Mouse (Mus musculus) lung, postnatal 25 days (tissue): ENCODE measurements around the gene Tfap2c.

Source experiments
- DNase-seq: peaks from one replicate; pipeline ENCODE4 v3.0.0; 2022; ENCODE audit warnings: low spot score

The Tfap2c gene

GRCm38 (mm10) chr2:172549371-172550155 is at the start of gene Tfap2c:
Gene Tfap2c (plus strand): TSS chr2:172549593.
- no peak for DNase-seq

- DNase-seq = no peak
These were observed 48.6 kb upstream of the Tfap2c start for GRCm38 (mm10) chr2:172500752-172501316.

DNA sequence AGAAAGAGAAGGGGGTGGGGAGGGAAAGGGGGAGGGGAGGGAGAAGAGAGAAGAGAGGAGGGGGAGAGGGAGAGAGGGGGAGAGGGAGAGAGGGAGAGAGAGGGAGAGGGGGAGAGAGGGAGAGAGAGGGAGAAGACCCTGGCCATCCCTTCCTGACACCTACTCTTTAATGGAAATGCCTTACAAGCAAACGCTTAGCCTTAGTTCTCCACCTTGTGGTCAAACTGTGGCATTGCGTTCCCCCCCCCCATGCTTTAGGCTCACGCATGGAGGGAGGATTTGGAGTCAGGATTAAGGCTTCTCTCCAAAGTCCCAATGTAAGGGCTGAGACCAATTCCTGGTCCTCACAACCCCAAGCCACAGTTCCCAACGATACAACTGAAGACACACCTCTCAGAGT is 48.1 kb upstream of the Tfap2c start:
- DNase-seq = peak; percentile 5

- DNase-seq = no peak
These were observed 47.2 kb upstream of the Tfap2c start for GRCm38 (mm10) chr2:172502168-172502567.

DNA sequence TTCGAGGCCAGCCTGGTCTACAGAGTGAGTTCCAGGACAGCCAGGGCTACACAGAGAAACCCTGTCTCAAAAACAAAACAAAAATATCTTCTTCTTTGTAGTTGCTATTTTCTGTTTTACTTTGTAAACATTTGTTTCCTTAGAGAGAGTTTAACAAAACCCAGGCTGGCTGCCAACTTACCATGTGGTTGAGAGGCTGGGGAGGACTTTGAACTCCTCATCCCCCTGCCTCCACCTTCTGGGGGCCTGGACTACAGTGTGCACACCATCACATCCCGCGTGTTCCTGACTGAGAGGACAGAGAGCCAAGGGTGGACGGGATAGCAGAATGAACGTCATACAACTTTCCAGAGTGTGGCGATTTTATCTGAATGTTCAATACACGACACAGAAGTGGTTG is 43.3 kb upstream of the Tfap2c start:
- DNase-seq = no peak

- DNase-seq = no peak
These were observed 39.2 kb upstream of the Tfap2c start for GRCm38 (mm10) chr2:172510056-172510712.

DNA sequence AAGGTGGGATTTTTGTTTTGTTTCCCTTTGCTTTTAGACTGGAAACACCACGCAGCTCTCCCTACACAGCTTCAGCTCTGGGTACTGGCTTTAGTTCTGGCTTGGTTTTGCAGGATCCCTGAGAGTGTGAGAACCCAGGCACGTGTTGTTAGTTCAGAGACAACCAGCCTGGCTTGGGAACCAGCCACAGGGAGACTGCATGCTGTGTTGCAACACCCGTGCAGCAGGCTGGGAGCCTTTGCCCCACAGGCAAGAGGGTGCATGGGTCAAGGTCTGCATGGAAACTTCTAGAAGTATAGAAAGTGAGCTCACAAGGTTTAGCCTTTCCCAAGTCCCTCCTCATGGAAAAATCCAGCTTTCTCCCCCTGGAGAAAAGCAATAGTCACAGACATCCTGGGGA is 38.5 kb upstream of the Tfap2c start:
- no peak for DNase-seq

DNA sequence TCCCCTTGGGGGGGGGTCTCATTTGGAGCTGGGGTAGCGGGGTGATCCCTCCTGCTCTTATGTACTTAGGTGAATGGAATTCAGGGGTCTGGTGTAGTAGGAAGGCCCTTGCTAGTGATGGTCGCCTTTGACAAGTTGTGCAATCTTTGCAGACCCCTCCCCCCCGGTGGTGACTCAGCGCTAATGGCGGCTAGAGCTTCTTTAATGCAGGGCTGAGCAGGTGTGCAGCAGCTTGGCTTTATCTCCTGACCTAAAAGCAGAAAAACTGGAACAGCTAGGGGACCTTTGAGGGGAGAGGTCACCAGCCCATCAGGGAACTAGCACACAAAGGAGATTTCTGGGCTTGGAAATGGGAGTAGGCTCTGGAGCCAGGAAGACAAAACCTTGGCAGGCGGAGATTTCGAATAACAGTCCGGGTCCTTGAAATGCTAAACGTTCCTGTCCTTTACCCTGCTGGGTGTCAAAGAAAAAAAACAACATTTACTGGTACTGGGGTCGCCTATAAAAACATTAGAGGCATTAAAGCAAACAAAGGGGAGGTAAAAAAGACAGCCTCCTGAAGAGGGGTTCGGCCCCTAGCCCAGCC is 32.9 kb upstream of the Tfap2c start:
- DNase-seq = no peak

DNA sequence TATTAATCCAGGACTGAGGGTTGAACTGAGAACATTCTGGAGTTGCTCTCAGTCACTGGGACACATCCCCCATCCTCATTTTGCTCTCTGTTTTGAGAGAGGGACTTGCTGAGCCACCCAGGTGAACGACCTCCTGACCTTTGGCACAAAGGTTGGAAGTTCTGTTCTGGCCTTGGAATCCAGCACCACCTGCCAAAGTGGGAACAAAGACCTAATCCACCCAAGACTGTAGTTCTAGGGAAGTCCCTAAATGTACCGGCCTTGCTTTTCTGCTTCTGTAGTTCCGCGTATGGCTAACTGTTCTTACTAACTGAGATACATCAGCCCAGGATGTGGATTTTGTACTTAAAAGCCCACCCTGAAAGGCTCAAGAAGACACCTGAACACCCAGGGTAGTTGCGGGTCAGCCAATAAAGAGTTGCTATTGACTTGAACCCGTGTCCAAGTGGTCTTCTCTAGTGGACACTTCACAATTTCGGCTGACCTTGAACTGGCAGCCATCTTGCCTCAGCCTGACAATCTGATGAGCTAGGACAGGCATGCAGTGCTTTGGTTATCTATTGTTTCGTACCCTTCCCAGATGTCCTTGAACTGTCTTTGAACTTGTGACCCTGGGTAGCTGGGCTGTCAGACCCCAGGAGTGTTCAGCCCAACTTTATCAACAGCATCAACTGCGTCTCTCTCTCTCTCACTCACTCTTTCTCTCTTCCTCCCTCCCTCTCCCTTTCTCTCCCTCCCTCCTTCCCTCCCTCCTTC is 28.6 kb upstream of the Tfap2c start:
- DNase-seq = no peak

DNA sequence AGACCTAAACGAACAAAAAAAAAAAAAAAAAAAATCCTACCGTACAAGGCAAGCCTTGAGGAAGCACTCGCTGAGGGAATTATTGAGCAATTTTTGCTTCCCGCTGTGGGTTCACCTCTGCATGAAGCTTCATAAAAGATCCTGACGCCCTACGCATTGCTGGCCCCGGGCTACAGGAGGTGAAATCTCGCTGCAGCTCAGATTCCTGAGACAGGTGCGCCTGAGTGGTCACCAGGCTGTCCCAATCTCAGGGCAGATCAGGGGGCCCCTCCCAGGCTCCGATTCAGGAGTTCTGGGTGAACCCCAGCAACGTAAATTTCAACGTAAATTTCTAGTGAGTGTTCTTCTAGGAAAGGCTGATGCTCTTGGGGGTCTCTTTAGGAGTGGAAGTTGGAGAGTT is 26.9 kb upstream of the Tfap2c start:
- no peak for DNase-seq

DNA sequence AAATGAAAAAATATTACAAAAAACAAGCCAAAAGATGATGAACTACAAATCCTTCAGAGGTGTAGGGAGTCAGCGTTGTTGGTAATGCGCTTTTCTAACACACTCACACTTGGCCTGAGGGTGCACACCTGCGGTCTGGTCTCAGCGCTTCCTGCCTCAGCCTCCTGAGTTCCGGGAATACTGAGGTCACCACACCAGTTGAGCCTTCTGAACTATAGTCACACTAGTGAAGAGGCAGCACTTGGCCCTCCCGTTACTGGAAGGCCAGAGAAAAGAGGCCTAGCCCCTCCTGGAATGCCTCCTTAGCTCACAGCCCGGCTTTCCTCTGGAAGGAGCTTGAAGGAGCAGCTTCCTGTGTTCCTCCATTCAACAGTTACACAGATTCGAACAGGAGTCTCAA is 22.2 kb upstream of the Tfap2c start:
- no peak for DNase-seq

GRCm38 (mm10) chr2:172543987-172544386 is 5.4 kb upstream of the Tfap2c start:
- no peak for DNase-seq

DNA sequence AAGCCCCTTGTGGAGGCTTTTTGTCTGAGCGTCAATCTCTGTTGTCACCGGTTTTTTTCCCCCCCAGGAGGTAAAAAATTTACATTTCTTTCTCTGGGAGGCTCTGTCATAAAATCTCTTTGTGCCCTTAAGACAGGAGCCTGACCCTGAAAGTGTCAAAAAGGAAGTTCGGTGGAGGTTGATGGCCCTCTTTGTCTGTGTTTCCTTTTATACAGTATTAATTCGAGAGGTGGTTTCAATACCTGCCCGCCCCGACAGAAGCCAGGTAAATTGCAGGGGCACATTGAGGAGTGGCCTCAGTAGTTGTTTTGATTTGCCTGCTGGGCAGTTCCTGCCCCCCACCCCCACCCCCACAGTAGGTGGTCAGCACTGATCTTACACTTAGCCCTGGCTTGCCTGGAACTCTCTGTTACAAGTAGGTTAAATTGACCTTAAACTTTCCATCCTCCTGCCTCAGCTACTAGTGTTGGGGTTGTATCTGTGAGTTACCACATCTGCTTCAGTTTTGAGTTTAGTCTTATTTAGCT is 4.7 kb upstream of the Tfap2c start:
- DNase-seq = no peak

DNA sequence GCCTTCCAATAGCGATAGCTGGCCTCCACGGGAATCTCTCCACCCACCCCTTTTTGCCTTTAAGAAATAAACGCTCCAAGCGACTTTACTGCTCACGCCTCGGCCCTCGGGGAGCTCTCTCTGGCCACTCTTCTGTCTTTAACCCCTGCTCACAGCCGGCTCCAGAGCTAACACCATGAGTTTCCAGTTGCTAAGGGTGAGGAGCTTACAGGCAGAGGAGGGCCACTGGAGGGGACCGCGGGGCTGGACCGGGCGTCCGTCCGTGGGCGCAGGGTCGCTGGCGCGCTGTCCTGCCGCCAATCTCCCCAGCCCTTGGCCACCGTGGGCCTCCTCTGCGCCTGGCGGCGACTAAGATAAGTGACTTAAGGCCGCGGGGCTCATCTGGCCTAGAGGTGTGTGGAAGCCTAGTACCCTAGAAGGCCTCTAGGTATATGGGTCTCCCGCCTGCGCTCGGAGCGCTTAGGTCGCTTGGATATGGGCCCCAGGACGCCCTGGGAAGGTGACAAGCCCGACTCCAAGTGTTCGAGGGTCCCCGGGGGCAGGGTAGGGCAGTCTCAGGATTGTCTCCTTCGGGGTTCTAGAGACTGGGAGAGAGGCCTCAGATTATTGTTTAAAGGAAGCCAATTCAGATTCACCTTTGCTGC is 3.7 kb upstream of the Tfap2c start:
- DNase-seq = no peak

GRCm38 (mm10) chr2:172546551-172546950 is 2.8 kb upstream of the Tfap2c start:
- no peak for DNase-seq

- peak; percentile 2 for DNase-seq
These were observed 2.3 kb upstream of the Tfap2c start for GRCm38 (mm10) chr2:172547116-172547515.

GRCm38 (mm10) chr2:172547807-172548586 is 1.4 kb upstream of the Tfap2c start:
- no peak for DNase-seq

DNA sequence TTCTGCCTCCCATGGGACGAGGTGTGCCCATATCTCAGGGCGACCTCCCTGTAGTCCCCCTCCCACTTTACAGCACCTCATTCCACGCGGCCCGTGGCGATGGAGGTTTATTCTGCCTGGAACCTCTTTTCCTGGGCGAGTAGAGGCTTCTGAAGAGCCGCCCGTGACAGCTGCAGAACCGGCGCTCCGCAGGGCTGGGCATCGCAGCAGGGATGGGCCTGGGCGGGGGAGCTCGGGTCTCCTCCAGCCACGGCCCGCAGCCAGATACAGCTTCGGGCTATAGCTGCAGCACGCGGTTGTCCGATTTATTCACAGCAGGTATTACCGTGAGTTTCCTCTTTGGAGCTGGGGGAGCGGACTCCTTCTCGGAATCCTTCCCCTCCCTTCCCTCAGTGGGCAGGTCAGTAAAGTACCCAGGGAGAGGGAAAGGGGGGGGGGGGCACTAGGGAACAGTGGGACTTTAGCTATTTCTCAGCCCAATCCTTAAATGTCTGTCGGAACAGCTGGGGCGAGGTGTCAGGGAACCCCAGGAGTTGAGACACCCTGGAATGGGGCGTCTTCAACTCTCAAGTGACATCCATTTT is 629 bp upstream of the Tfap2c start:
- DNase-seq = no peak

GRCm38 (mm10) chr2:172550364-172551080 is 1.1 kb downstream of the Tfap2c start:
- peak; percentile 23 for DNase-seq
